Mouse (Mus musculus): ENCODE measurements at regions not wholly inside any gene's neighbourhood (a gene's known extent, or its start where the extent isn't known, plus 50 kb on each side); places are given as distances from the start of the nearest gene placed in this dataset.

DNA sequence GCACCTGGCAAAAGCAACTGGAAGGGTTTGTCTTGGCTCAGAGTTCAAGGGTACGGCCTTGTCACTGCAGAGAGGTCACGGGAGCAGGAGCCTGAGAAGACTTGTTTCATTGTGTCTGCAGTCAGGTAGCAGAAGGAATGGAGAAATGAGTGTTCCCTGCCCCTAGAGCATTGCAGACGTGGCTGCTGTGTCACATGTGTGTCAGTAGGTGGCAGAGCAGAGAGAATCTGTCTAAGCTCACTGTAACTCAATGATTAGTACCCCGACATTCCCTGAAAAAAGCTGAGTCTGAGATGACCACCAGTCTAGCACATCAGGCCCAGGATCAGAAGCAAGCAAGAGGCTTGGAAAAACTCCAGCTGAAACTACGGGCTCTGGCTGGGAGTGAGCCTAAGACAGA is 203.1 kb upstream of the Foxq1 start:
- ChIA-PET CTCF (interaction anchor here in 1 of 4 experiments (1.3 kb wide), 1 partner anchor 405 kb away, joined by 3 read pairs; the partner anchor contains the start of gene Hus1b), POLR2A (no interaction called here)

DNA sequence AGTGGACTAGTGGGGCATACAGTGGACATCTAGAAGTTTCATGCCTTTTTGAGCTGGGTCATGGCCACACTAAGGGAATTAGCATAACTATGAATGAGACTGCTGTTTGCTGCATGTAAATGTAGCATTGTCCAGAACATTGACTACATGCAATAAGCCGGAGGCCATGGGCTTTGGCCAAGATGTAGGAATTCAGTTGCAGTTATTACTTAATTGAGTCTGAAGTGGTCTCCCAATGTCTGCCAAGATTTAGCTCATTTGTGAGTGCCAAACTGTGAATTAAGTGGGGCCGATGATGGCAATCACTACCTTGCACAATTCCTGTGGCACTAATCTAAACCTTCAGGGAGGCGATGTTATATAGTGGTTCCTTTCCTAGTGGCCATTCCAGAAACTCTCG is 196.6 kb upstream of the Foxq1 start:
- ChIA-PET POLR2A (interaction anchor here in 1 of 4 experiments (0.8 kb wide), 1 partner anchor 198 kb away, joined by 3 read pairs; no protein-coding TSS in a partner anchor), CTCF (no interaction called here)

GRCm38 (mm10) chr13:31362386-31362785 is 193.5 kb upstream of the Foxq1 start:
- CTCF ChIA-PET = interaction anchor here in 1 of 4 experiments (1.1 kb wide), 1 partner anchor 280 kb away, joined by 3 read pairs; no protein-coding TSS in a partner anchor
- POLR2A ChIA-PET = no interaction called here

DNA sequence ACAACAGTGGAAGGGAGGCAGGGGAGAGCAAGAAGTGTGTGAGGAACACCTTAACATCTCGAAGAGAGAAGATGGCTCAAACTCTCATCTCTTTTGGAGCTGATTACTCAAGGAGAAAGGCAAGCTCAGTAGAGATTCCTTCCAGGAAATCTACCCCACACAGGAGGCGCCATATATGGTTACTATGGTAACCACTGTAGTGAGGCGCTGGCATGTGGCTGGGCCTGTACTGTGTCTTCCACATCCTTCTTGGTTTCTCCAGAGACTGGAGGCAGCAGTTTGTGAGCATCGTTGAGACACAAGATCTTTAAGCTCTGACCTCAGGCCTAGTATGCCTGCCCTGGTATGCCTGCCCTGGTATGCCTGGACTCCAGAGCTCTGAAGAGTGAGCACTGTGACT is 191.6 kb upstream of the Foxq1 start:
- CTCF ChIA-PET = no interaction called here
- POLR2A ChIA-PET = no interaction called here

GRCm38 (mm10) chr13:31367226-31367625 is 188.7 kb upstream of the Foxq1 start:
- ChIA-PET CTCF (no interaction called here), POLR2A (interaction anchor here in 1 of 4 experiments (0.9 kb wide), 1 partner anchor 190 kb away, joined by 3 read pairs; no protein-coding TSS in a partner anchor)

- ChIA-PET POLR2A (no interaction called here), CTCF (interaction anchor here in 1 of 4 experiments (0.6 kb wide), 1 partner anchor 103 kb away, joined by 3 read pairs; no protein-coding TSS in a partner anchor)
These were observed 186.8 kb upstream of the Foxq1 start for GRCm38 (mm10) chr13:31369182-31369581.

DNA sequence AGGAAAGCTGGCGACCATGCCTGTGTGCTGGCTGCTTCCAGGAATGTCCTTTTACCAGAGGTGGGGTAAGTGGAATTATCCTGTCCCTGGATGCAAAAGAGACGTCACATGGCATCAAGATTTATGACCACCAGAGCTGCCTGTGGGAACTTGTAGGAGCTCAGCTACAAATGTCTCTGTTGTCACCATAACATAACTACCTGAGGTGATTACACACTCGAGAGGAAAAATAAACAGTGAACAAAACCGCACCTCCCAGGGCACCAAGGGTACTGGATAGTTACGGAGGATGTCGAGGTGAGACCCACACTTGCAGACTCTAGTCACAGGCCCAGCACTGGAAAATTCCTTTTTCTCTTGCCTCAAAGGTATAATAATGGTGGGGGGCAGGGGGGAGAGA is 185.1 kb upstream of the Foxq1 start:
- POLR2A ChIA-PET = no interaction called here
- CTCF ChIA-PET = no interaction called here

DNA sequence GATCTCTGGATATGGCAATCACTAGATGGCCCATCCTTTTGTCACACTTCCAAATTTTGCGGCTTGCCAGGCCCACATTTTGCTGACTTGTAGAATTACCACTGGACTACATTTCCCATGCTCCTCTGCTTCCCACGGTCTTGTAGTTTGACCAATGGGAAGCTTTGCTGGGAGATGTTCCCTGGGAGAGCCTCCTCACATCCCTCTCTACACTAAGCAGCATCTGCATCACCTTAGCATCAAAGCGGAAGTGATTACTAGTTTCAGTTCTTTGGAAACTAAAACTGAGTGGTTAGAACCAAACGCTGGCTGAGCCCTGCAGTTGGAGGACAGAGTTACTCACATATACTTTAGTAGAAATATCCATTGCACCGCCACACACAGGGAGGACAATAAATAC is 181.9 kb upstream of the Foxq1 start:
- CTCF ChIA-PET = no interaction called here
- POLR2A ChIA-PET = no interaction called here

DNA sequence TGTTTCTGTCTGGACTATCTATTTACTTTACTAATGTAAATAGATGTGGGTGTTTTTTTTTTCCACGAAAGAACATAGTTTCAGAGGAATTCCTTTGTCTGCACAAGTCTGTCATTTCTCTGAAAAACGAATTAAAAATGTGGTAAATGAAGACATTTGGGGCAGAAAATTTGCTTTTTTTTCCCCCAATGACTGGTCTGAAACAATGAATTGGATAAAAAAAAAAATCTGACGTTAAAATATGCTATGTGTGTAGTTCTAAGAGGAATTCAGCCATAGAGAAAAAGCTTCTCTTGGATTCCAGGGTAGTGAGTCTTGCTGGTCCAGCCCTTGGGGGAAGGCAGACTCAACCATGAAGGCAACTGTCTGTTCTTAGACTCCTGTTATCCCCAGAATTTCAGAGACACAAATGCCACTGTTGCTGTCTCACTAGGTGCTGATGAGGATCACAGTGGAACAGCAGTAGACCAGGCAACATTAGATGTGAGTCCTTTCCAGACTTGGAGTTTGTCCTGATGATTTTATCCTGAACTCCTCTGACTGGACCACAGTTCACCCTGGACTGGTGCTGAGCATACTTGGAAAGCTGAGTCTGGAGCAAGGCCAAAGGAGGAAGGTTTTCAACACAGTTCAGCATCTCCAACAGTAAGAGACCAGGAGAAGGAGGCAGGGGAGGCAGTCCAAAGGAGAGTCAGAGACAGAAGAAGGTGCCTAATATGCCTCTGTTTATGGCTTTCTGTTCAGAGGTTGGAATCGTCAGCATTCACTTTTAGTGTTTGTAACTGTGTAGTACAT is 162.3 kb upstream of the Foxq1 start:
- CTCF ChIA-PET = interaction anchor here in 1 of 4 experiments (0.7 kb wide), 1 partner anchor 39 kb away, joined by 4 read pairs; no protein-coding TSS in a partner anchor
- POLR2A ChIA-PET = no interaction called here

DNA sequence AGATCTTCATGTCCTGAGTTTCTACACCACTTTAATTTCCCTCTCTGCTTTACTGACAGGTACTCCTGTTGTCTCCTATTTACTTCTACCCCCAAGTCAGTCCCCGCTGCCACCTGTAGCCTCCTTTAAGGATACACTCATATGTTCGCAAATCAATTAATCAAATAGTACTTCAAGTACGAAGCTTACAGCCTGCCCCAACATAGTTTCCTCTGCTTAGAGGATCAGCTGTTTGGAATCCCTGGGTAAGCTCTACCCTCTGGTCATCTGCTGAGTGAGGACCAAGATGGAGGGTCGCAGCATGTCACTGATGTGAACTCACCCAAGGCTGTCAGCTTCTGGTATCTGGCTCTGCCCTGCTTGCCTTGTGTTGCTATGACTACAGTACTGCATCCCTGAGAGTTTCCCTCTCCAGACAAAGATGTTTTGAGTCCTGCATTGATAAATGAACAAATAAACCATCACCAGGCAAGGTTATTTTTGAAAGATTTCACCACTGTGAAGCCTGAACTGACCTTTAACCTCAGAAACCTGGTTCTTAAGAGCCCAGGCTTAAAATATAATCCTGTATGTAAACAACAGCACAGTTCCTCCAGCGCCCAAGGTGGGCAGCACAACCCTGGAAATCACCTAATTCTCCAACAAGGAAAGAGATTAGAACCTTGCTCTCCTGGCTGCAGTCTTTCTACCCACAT is 159.6 kb upstream of the Foxq1 start:
- ChIA-PET POLR2A (no interaction called here), CTCF (no interaction called here)

- CTCF ChIA-PET = no interaction called here
- POLR2A ChIA-PET = interaction anchor here in 1 of 4 experiments (0.6 kb wide), 1 partner anchor 8 kb away, joined by 4 read pairs; no protein-coding TSS in a partner anchor
These were observed 158.7 kb upstream of the Foxq1 start for GRCm38 (mm10) chr13:31397246-31397645.

- CTCF ChIA-PET = no interaction called here
- POLR2A ChIA-PET = no interaction called here
These were observed 155.5 kb upstream of the Foxq1 start for GRCm38 (mm10) chr13:31400401-31400800.

- POLR2A ChIA-PET = no interaction called here
- CTCF ChIA-PET = no interaction called here
These were observed 150.6 kb upstream of the Foxq1 start for GRCm38 (mm10) chr13:31405312-31405711.

- ChIA-PET POLR2A (no interaction called here), CTCF (no interaction called here)
These were observed 147.4 kb upstream of the Foxq1 start for GRCm38 (mm10) chr13:31408439-31409122.

- ChIA-PET CTCF (no interaction called here), POLR2A (no interaction called here)
These were observed 146.8 kb upstream of the Foxq1 start for GRCm38 (mm10) chr13:31409123-31409513.

- POLR2A ChIA-PET = no interaction called here
- CTCF ChIA-PET = no interaction called here
These were observed 134.4 kb upstream of the Foxq1 start for GRCm38 (mm10) chr13:31421556-31421955.

- ChIA-PET CTCF (no interaction called here), POLR2A (no interaction called here)
These were observed 132.3 kb upstream of the Foxq1 start for GRCm38 (mm10) chr13:31423599-31423998.

DNA sequence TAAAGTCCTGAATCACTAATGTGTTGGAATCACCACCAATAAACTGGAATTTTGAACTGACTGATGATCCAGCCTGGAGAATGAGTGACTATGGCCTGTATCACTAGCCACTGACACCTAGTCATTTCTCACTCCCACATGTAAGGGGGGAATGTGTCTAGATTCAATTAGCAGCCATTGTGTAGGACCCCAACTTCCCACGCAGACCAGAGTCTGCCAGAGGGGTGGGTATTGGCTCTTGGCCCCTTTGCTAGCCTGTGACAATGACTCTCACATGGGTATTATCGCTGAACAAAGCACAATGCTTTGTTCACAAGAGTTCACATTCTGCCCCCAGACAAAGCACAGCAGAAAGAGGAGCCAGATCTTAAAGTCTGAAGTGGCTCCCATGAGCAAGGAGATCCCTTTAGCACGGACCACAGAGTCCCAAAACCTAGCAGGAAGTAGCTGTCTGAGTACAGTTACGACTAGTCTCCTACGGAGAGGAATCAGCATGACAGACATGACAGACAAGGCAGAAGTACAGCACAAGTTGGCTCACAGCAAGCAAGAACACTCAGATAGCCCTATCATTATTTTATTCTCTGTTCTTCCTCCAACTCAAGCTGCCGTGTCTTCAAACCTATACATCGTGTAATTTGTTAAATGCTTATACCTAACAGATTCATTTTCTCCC is 130.0 kb upstream of the Foxq1 start:
- ChIA-PET CTCF (no interaction called here), POLR2A (interaction anchor here in 1 of 4 experiments (0.6 kb wide), 1 partner anchor 20 kb away, joined by 3 read pairs; no protein-coding TSS in a partner anchor)

DNA sequence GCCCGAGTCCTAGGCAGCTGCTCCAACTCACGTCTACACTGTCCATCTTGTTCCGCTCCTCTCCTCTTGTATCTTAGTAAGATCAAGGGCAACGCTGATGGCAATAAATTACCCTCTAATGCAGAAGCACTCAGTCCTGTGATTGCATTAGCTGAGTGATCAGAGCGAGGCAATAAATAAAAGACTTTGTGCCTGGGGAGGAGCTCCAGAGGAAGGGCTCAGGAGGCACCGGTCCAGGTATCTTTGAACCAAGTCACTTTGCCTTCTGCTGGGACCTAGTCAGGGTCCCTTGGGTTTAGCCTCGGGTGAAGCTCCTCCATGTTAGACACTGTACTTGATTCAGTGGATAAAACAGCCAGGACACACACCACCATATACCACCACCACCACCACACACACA is 119.5 kb upstream of the Foxq1 start:
- ChIA-PET CTCF (no interaction called here), POLR2A (no interaction called here)

Data from embryonic stem cell, embryonic (primary cell).